Mouse (Mus musculus) heart, postnatal 4 days (tissue): ENCODE data around the gene Steap3. TPM values are rescaled to one million over a fixed set of nuclear protein-coding genes. Genes with fewer than 3 reads are reported as not detected.

Source experiments
- DNase-seq: peaks from one replicate; pipeline ENCODE4 v3.0.0; 2021
- total RNA-seq, 2 experiments: library from RNA; stranded (reverse); gene quantifications; 2 replicates each; pipeline ENCODE4 v1.2.3; 2021

The Steap3 gene
- total RNA-seq, 2 experiments from 2014 or later, result 24.3 to 24.8 TPM

GRCm38 (mm10) chr1:120249842-120250241, 22.7 kb downstream of the Steap3 start:
- no peak for DNase-seq

- peak; percentile 80 for DNase-seq
Observed at GRCm38 (mm10) chr1:120248156-120248555, 24.3 kb downstream of the Steap3 start.

GRCm38 (mm10) chr1:120247351-120247750, 25.2 kb downstream of the Steap3 start:
- no peak for DNase-seq

GRCm38 (mm10) chr1:120246946-120247345, 25.6 kb downstream of the Steap3 start:
- DNase-seq, result no peak

- peak; percentile 58 for DNase-seq
Observed at GRCm38 (mm10) chr1:120245661-120246131, 26.8 kb downstream of the Steap3 start.

- no peak for DNase-seq
Observed at GRCm38 (mm10) chr1:120244646-120245045, 27.9 kb downstream of the Steap3 start.

- DNase-seq, result no peak
Observed at GRCm38 (mm10) chr1:120243987-120244386, 28.5 kb downstream of the Steap3 start.

GRCm38 (mm10) chr1:120237068-120237467, 35.4 kb downstream of the Steap3 start:
- DNase-seq, result no peak

GRCm38 (mm10) chr1:120236424-120236823, 36.1 kb downstream of the Steap3 start:
- DNase-seq, result no peak

GRCm38 (mm10) chr1:120235631-120236215, 36.8 kb downstream of the Steap3 start:
- DNase-seq, result no peak

GRCm38 (mm10) chr1:120232170-120232569, 40.3 kb downstream of the Steap3 start:
- no peak for DNase-seq

GRCm38 (mm10) chr1:120231334-120231733, 41.2 kb downstream of the Steap3 start:
- DNase-seq, result peak; percentile 43

GRCm38 (mm10) chr1:120229723-120230471, 42.6 kb downstream of the Steap3 start:
- DNase-seq, result no peak

- no peak for DNase-seq
Observed at GRCm38 (mm10) chr1:120223613-120224012, 48.9 kb downstream of the Steap3 start.

- no peak for DNase-seq
Observed at GRCm38 (mm10) chr1:120221285-120221684, 51.2 kb downstream of the Steap3 start.

GRCm38 (mm10) chr1:120220841-120221240, 51.7 kb downstream of the Steap3 start:
- DNase-seq, result no peak

GRCm38 (mm10) chr1:120208502-120209230, 63.8 kb downstream of the Steap3 start:
- no peak for DNase-seq

- no peak for DNase-seq
Observed at GRCm38 (mm10) chr1:120207568-120207967, 64.9 kb downstream of the Steap3 start.

GRCm38 (mm10) chr1:120204834-120205233, 67.7 kb downstream of the Steap3 start:
- DNase-seq, result no peak

- no peak for DNase-seq
Observed at GRCm38 (mm10) chr1:120203836-120204235, 68.7 kb downstream of the Steap3 start.

GRCm38 (mm10) chr1:120202542-120202941, 70.0 kb downstream of the Steap3 start:
- DNase-seq, result no peak

- no peak for DNase-seq
Observed at GRCm38 (mm10) chr1:120198942-120199341, 73.6 kb downstream of the Steap3 start.

- DNase-seq, result no peak
Observed at GRCm38 (mm10) chr1:120198151-120198550, 74.4 kb downstream of the Steap3 start.
